Mouse (Mus musculus) heart, postnatal 0 days (tissue): ENCODE measurements around the gene BC049352.

Source experiments
- CTCF ChIP-seq: IDR thresholded peaks from 2 replicates; pipeline ENCODE4 v1.5.1; 2016; ENCODE audit warnings: antibody characterized with exemption, control low read depth, low read depth
- EP300 ChIP-seq: IDR thresholded peaks from 2 replicates; pipeline ENCODE4 v1.6.1; 2016; ENCODE audit warnings: antibody characterized with exemption, low read depth

GRCm38 (mm10) chr9:45254021-45254420 lies 72.2 kb downstream of the BC049352 start:
- TF ChIP-seq CTCF (no peak), EP300 (no peak)
